Mouse (Mus musculus) embryo, embryonic 9.5 days (tissue): ENCODE data around the gene Atxn1.

Source experiments
- DNase-seq: peaks from one replicate; pipeline ENCODE4 v3.0.0-alpha.2; 2017; ENCODE audit errors: extremely low spot score

Gene Atxn1

GRCm38 (mm10) chr13:45964853-45965593 is at the start of gene Atxn1:
Atxn1 (minus strand) TSS chr13:45965008.
- peak; percentile 79 for DNase-seq

- DNase-seq: no peak
Measured at GRCm38 (mm10) chr13:46011232-46011631, 46.4 kb upstream of the Atxn1 start.

GRCm38 (mm10) chr13:46010075-46010474 is 45.3 kb upstream of the Atxn1 start:
- no peak for DNase-seq

GRCm38 (mm10) chr13:46008831-46009666 is 44.2 kb upstream of the Atxn1 start:
- DNase-seq: peak; percentile 38

GRCm38 (mm10) chr13:46006211-46007102 is 41.6 kb upstream of the Atxn1 start:
- peak; percentile 34 for DNase-seq

- no peak for DNase-seq
Measured at GRCm38 (mm10) chr13:46005656-46006055, 40.8 kb upstream of the Atxn1 start.

- DNase-seq: no peak
Measured at GRCm38 (mm10) chr13:46001356-46001755, 36.5 kb upstream of the Atxn1 start.

GRCm38 (mm10) chr13:45992953-45993352 is 28.1 kb upstream of the Atxn1 start:
- DNase-seq: no peak

- DNase-seq: no peak
Measured at GRCm38 (mm10) chr13:45990486-45990885, 25.7 kb upstream of the Atxn1 start.

- DNase-seq: no peak
Measured at GRCm38 (mm10) chr13:45979246-45979645, 14.4 kb upstream of the Atxn1 start.

GRCm38 (mm10) chr13:45976894-45977293 is 12.1 kb upstream of the Atxn1 start:
- DNase-seq: peak; percentile 69

GRCm38 (mm10) chr13:45974651-45975050 is 9.8 kb upstream of the Atxn1 start:
- no peak for DNase-seq

GRCm38 (mm10) chr13:45973972-45974490 is 9.2 kb upstream of the Atxn1 start:
- DNase-seq: no peak

- no peak for DNase-seq
Measured at GRCm38 (mm10) chr13:45970920-45971536, 6.2 kb upstream of the Atxn1 start.

GRCm38 (mm10) chr13:45968206-45968605 is 3.4 kb upstream of the Atxn1 start:
- no peak for DNase-seq

GRCm38 (mm10) chr13:45967371-45967770 is 2.6 kb upstream of the Atxn1 start:
- DNase-seq: no peak

- peak; percentile 40 for DNase-seq
Measured at GRCm38 (mm10) chr13:45966586-45966985, 1.8 kb upstream of the Atxn1 start.

GRCm38 (mm10) chr13:45965594-45966432 is 1.0 kb upstream of the Atxn1 start:
- peak; percentile 33 for DNase-seq

- peak; percentile 67 for DNase-seq
Measured at GRCm38 (mm10) chr13:45964331-45964852, 416 bp downstream of the Atxn1 start.
